Mouse (Mus musculus) midbrain, embryonic 11.5 days (tissue): ENCODE results near the gene Lin28a. TPM values are rescaled to one million over a fixed set of nuclear protein-coding genes. Genes with fewer than 3 reads are reported as not detected.
A peak's percentile ranks its signal among the peaks of the same experiment; 100 is the strongest.

Source experiments
- ATAC-seq: fragments of 200-750 bp; cut with Nextera tagmentation; 2 replicates; pipeline ENCODE4 v1.8.0; 2017; ENCODE audit warnings: moderate TSS enrichment, moderate library complexity; ENCODE audit not compliant: low FRiP score
- DNase-seq: peaks from one replicate; pipeline ENCODE4 v3.0.0; 2015; ENCODE audit warnings: low spot score; ENCODE audit errors: missing footprints
- H3K27ac ChIP-seq: fragments of 300-500 bp; sonication (generic); 2 replicates; pipeline ENCODE4 v1.5.1; 2014; ENCODE audit warnings: low read depth, low read length
- H3K27me3 ChIP-seq: fragments of 300-500 bp; sonication (generic); 2 replicates; pipeline ENCODE4 v1.6.1; 2014; ENCODE audit warnings: mild to moderate bottlenecking, low read length, moderate library complexity, mixed read lengths; ENCODE audit not compliant: control insufficient read depth, insufficient read depth
- H3K36me3 ChIP-seq: fragments of 300-500 bp; sonication (generic); 2 replicates; pipeline ENCODE4 v1.6.1; 2014; ENCODE audit warnings: mild to moderate bottlenecking, low read length, moderate library complexity, mixed read lengths; ENCODE audit not compliant: control insufficient read depth, insufficient read depth
- H3K4me1 ChIP-seq: fragments of 300-500 bp; sonication (generic); 2 replicates; pipeline ENCODE4 v1.6.1; 2014; ENCODE audit warnings: low read length; ENCODE audit not compliant: control insufficient read depth, insufficient read depth
- H3K4me2 ChIP-seq: fragments of 300-500 bp; sonication (generic); 2 replicates; pipeline ENCODE4 v1.6.1; 2014; ENCODE audit warnings: mild to moderate bottlenecking, moderate library complexity
- H3K4me3 ChIP-seq: fragments of 300-500 bp; sonication (generic); 2 replicates; pipeline ENCODE4 v1.5.1; 2014; ENCODE audit warnings: low read depth, low read length
- H3K9ac ChIP-seq: fragments of 300-500 bp; sonication (generic); 2 replicates; pipeline ENCODE4 v1.6.1; 2014; ENCODE audit warnings: low read length
- H3K9me3 ChIP-seq: fragments of 300-500 bp; sonication (generic); 2 replicates; pipeline ENCODE4 v1.6.1; 2016; ENCODE audit warnings: low read length; ENCODE audit not compliant: control insufficient read depth
- WGBS: fragments of 180-500 bp; shearing (Covaris S2); extraction: QIAGEN DNeasy Blood & Tissue Kit; methylation state at CpG from one replicate; pipeline ENCODE4 v1.1.7; 2014; 5-methylcytosine and 5-hydroxymethylcytosine counted together
- polyA plus RNA-seq: library from polyadenylated mRNA; unstranded; fragments of >200 nt; fragmentation: Nextera tagmentation; extraction: Ambion mirVana; gene quantifications from 2 replicates; pipeline ENCODE4 v1.2.1, GENCODE M21; 2014

Gene Lin28a
- polyA plus RNA-seq, 1 experiment from 2014 or later, result 5.6 TPM

DNA sequence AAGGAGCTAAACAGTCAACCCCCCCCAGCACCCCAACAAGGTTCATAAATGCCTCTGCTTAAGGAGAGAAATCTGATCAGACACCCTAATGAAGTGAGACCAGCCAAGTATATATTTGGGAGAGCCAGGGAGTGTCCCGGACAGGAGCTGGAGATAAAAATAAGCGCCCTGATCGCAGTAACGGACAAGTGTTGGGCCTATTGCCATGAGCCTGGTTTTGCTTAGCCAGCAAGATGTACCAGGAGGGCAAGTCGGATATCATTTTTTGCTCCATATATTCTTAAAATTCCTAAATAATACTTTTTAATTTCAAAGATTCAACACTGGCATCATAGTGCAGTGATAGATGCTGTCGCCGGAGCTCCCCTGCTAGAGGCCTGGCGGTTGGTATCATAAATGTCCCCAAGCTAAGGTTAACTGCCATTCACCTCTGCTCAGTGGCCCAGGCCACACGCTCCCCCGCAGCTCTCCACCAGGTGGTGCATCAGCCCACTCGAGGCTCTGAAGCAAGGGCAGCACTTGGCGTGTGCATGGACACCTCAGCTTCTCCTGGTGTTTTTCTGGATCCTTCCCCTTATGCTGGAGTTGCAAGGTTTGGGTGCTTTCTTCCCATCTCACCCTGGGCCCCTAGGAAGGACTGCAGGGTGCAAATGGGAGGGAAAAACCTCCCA is 5.6 kb downstream of the Lin28a start:
- H3K9me3 ChIP-seq, result no peaks in the 10 kb centered on the region
- H3K4me1 ChIP-seq, result peaks cover 59% of the 10 kb centered on the region
- H3K4me3 ChIP-seq, result no peak overlapping the region
- no peak overlapping the region for H3K27ac ChIP-seq
- peak; percentile 36; the same call in 1 of the 2 replicates for ATAC-seq
- H3K4me2 ChIP-seq, result no peak overlapping the region
- H3K36me3 ChIP-seq, result no peaks in the 10 kb centered on the region
- no peak overlapping the region; the same call in 1 of the 2 replicates for H3K9ac ChIP-seq
- no peaks in the 10 kb centered on the region for H3K27me3 ChIP-seq
- peak; percentile 90 for DNase-seq
- 40% methylated on average over 12 of the region's 12 CpGs for WGBS

DNA sequence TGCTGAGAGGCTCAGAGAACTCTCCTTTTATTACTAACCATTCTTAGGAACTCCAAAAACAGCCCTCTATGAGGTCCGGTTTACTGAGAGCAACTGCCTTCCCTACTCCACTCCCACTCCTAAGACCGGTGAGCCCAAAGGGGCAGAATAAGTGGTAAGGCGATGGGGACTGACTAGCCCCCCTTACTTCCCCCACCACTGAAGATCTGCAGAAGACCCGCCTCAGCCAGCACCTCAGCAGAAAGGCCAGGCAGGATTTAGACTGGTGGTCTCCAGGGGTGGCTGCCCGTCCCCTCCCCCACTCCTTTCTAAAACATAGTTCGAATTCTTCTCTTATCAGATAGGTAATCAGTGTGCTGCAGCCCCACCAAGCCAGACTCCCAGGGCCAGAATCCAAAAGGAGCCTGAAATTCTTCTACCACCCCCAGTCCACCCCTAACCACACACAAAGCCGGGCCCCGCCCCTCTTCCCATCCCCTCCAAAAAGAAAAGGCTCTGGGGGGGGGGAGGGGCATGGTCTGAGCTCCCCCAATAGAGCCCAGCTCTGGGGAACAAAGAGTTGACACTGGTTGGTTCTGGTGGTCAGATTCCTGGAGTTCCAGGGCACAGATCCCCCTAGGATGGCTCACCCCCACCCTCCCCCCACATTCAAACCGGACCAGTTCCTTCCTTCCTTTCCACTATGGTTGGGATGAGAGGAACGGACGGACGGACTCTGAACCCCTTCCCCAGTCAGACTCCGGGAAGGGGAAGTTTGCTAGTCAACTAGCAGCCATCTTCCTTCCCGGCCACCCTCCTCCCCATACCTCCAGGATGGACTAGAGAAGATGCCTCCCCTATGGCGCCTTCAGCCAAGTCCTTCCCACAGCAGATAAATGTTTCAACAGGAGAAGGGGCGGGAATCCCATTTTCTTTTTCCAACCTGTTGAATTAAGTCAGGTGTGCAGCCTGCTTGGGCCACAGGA is 6.9 kb downstream of the Lin28a start:
- ATAC-seq (peak; percentile 72), DNase-seq (peak; percentile 91)
- Histone ChIP-seq H3K27me3 (no peaks in the 10 kb centered on the region), H3K9ac (peak overlapping the region; percentile 41), H3K4me1 (peaks cover 47% of the 10 kb centered on the region), H3K36me3 (no peaks in the 10 kb centered on the region), H3K4me2 (peak overlapping the region; percentile 38), H3K9me3 (no peaks in the 10 kb centered on the region), H3K27ac (peak overlapping the region; percentile 30; the same call in 1 of the 2 replicates), H3K4me3 (0 out of 2 replicates have a peak overlapping the region, but pooled peaks have one; percentile 2)
- WGBS, result 3% methylated on average over 15 of the region's 16 CpGs

GRCm38 (mm10) chr4:134009709-134010108 is 8.9 kb downstream of the Lin28a start:
- no peaks in the 10 kb centered on the region for H3K9me3 ChIP-seq
- H3K4me3 ChIP-seq, result no peak overlapping the region
- H3K4me2 ChIP-seq, result no peak overlapping the region
- DNase-seq, result no peak
- 68% methylated on average over 6 of the region's 6 CpGs for WGBS
- peaks cover 6% of the 10 kb centered on the region; the same call in 1 of the 2 replicates for H3K36me3 ChIP-seq
- ATAC-seq, result no peak
- no peak overlapping the region for H3K27ac ChIP-seq
- H3K27me3 ChIP-seq, result no peaks in the 10 kb centered on the region
- no peak overlapping the region for H3K9ac ChIP-seq
- H3K4me1 ChIP-seq, result peaks cover 40% of the 10 kb centered on the region

DNA sequence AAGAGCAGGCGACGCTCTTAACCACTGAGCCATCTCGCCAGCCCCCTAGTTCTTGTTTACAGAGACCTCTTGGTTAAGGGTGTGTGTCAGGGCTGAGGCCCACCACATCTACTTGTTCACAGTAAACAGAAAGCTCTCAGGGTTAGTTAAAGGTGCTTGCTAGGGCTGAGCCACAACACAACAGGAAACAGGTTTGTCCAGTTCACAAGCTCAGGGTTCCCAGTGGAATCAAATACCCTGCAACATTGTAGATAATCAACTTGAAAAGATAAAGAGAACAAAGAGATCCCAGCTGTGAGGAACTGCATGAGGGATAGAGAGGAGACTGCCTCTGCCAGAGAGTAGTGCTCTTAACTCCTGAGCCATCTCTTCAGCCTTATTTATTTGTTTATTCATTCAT is 11.8 kb downstream of the Lin28a start:
- no peaks in the 10 kb centered on the region for H3K9me3 ChIP-seq
- no peak overlapping the region for H3K4me2 ChIP-seq
- DNase-seq (no peak), ATAC-seq (no peak)
- H3K4me3 ChIP-seq, result no peak overlapping the region
- H3K9ac ChIP-seq, result no peak overlapping the region
- peaks cover 43% of the 10 kb centered on the region for H3K4me1 ChIP-seq
- H3K27ac ChIP-seq, result no peak overlapping the region
- WGBS, result 90% methylated on average over 3 of the region's 3 CpGs
- peaks cover 6% of the 10 kb centered on the region; the same call in 1 of the 2 replicates for H3K36me3 ChIP-seq
- no peaks in the 10 kb centered on the region for H3K27me3 ChIP-seq

GRCm38 (mm10) chr4:134005581-134006358 is 12.9 kb downstream of the Lin28a start:
- ATAC-seq, result no peak
- no peak for DNase-seq
- no peaks in the 10 kb centered on the region for H3K9me3 ChIP-seq
- H3K27me3 ChIP-seq, result no peaks in the 10 kb centered on the region
- no peak overlapping the region for H3K4me2 ChIP-seq
- H3K9ac ChIP-seq, result no peak overlapping the region
- H3K36me3 ChIP-seq, result peaks cover 6% of the 10 kb centered on the region; the same call in 1 of the 2 replicates
- peaks cover 34% of the 10 kb centered on the region for H3K4me1 ChIP-seq
- no peak overlapping the region for H3K27ac ChIP-seq
- no peak overlapping the region for H3K4me3 ChIP-seq
- WGBS, result 77% methylated on average over 12 of the region's 12 CpGs

GRCm38 (mm10) chr4:134002903-134003302 is 15.7 kb downstream of the Lin28a start:
- 9% methylated on average over 5 of the region's 5 CpGs for WGBS
- Histone ChIP-seq H3K27ac (peak overlapping the region; percentile 51), H3K9me3 (no peaks in the 10 kb centered on the region), H3K4me2 (peak overlapping the region; percentile 19; the same call in 1 of the 2 replicates), H3K9ac (no peak overlapping the region), H3K4me3 (no peak overlapping the region), H3K4me1 (peaks cover 39% of the 10 kb centered on the region), H3K36me3 (peaks cover 6% of the 10 kb centered on the region; the same call in 1 of the 2 replicates), H3K27me3 (no peaks in the 10 kb centered on the region)
- DNase-seq, result peak; percentile 85
- peak; percentile 57 for ATAC-seq

GRCm38 (mm10) chr4:134002246-134002645 is 16.4 kb downstream of the Lin28a start:
- ATAC-seq (no peak), DNase-seq (no peak)
- Histone ChIP-seq H3K9me3 (no peaks in the 10 kb centered on the region), H3K4me1 (peaks cover 39% of the 10 kb centered on the region), H3K27me3 (no peaks in the 10 kb centered on the region), H3K9ac (no peak overlapping the region), H3K4me3 (no peak overlapping the region), H3K4me2 (no peak overlapping the region), H3K36me3 (peaks cover 6% of the 10 kb centered on the region; the same call in 1 of the 2 replicates), H3K27ac (no peak overlapping the region)
- 20% methylated on average over 4 of the region's 4 CpGs for WGBS

DNA sequence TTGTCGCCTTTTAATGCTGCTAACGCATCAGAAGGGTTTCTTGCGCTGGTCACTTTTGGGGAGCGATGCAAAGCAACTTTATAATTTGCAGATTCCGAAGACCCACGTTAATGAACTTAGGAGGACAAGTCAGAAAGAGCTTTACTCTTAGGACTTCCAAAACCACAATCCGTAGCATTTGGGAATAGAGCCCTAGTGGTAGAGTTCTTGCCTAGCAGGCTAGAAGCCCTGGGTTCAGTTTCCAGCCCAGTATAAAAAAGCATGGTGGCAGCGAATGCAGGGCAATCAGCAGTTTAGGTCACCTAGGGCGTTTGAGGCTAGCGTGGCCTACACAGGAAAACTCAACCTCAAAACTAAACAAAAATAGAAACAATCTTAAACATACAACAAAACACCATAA is 16.9 kb downstream of the Lin28a start:
- Histone ChIP-seq H3K36me3 (peaks cover 6% of the 10 kb centered on the region; the same call in 1 of the 2 replicates), H3K9ac (no peak overlapping the region), H3K27me3 (no peaks in the 10 kb centered on the region), H3K4me2 (no peak overlapping the region), H3K9me3 (no peaks in the 10 kb centered on the region), H3K27ac (no peak overlapping the region), H3K4me3 (no peak overlapping the region), H3K4me1 (peaks cover 39% of the 10 kb centered on the region)
- 45% methylated on average over 10 of the region's 10 CpGs for WGBS
- DNase-seq, result no peak
- ATAC-seq, result no peak
